Mouse (Mus musculus) cerebellum, adult 18-20 months (tissue): Measurements from ENCODE around the gene Pknox1.

Experiments used
- DNase-seq, 2 experiments: peaks; one replicate each; pipeline ENCODE4 v3.0.0; 2021

Gene Pknox1

DNA sequence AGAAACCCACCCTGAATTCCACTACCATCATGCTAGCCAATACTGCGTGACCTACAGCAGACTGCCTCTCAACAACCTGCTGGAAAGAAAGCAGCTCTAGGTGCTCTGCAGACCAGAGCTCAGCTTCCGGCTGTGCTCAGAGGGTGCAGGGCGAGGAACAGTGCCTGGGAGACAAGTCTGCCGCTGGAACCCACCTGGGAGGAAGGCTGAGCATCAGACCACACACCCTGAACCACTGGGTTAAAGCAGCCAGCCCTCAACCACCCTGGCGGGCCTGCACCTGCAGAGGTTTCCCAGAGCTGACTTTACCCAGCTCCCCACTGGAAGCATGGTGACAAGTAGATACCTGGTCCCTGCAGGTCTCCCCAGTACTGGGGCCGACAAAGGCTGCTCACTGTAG, 88.7 kb downstream of the Pknox1 start:
- no peak for DNase-seq

DNA sequence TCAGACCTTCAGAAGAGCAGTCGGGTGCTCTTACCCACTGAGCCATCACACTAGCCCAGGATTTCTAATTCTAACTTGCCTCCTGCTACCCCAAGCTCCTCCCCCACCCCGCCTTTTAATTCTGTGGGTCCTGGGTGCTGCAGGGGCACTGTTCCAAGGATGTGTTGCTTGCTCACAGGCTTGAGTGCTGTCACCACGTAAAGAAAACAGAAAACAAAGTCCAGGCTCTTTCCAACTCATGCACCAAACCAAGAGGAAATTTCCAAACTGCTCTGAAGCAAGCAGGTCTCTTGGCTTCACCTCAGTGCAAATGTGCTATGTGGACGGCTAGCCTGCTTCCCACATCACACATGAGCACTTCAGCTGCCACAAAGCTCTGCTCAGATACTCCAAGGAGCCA, 90.8 kb downstream of the Pknox1 start:
- no peak for DNase-seq

DNA sequence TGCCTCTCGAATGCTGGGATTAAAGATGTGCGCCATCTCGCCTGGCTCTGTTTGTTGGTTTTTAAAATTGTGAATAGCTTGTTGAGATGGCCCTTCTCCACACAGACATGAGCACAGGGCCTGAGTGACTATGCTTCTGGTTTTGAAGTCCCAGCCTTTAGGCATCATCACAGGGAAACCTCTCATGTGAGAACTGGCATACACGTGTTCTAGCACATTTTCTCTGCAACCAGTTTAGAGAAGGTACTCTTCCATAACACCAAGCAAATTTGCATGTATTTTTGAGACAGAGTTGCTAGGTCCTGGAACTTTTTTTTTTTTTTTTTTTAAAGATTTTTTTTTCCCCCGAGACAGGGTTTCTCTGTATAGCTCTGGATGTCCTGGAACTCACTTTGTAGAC, 92.1 kb downstream of the Pknox1 start:
- DNase-seq, result no peak
